Mouse (Mus musculus) C2C12 (cell line): ENCODE measurements around the gene Rab42. TPM values are rescaled to one million over a fixed set of nuclear protein-coding genes. Genes with fewer than 3 reads are reported as not detected.

Experiments used
- H3K27me3 ChIP-seq: one replicate; pipeline ENCODE4 v1.6.1; 2011; ENCODE audit not compliant: control insufficient read depth, insufficient read depth, insufficient read length
- H3K36me3 ChIP-seq: one replicate; pipeline ENCODE4 v1.6.1; 2011; ENCODE audit not compliant: control insufficient read depth, insufficient read depth
- H3K4me3 ChIP-seq: one replicate; pipeline ENCODE4 v1.5.1; 2011; ENCODE audit warnings: mild to moderate bottlenecking, control low read depth; ENCODE audit not compliant: poor library complexity, insufficient read depth, severe bottlenecking
- H3K79me2 ChIP-seq: one replicate; pipeline ENCODE4 v1.6.1; 2011; ENCODE audit not compliant: control insufficient read depth, insufficient read depth
- H3K79me3 ChIP-seq: one replicate; pipeline ENCODE4 v1.6.1; 2011; ENCODE audit warnings: low read depth, control low read depth
- H3ac ChIP-seq: one replicate; pipeline ENCODE3; 2011; ENCODE audit warnings: low read depth; ENCODE audit not compliant: control insufficient read depth, insufficient read length
- CEBPB ChIP-seq: IDR thresholded peaks from one replicate; pipeline ENCODE4 v1.6.1; 2011; ENCODE audit warnings: low read depth, mild to moderate bottlenecking, control low read depth, moderate library complexity
- CTCF ChIP-seq: IDR thresholded peaks from one replicate; pipeline ENCODE4 v1.5.1; 2011; ENCODE audit not compliant: control insufficient read depth, insufficient read depth, insufficient read length
- FOSL1 ChIP-seq: IDR thresholded peaks from one replicate; pipeline ENCODE4 v1.8.0; 2011; ENCODE audit warnings: mild to moderate bottlenecking, low read length; ENCODE audit not compliant: poor library complexity, insufficient read depth, severe bottlenecking
- MAX ChIP-seq: IDR thresholded peaks from one replicate; pipeline ENCODE4 v1.6.1; 2011; ENCODE audit warnings: mild to moderate bottlenecking, control low read depth
- MYOD1 ChIP-seq: IDR thresholded peaks from one replicate; pipeline ENCODE4 v1.6.1; 2011; ENCODE audit warnings: low read depth; ENCODE audit not compliant: control insufficient read depth, insufficient read length
- MYOG ChIP-seq: IDR thresholded peaks from one replicate; pipeline ENCODE4 v1.6.1; 2011; ENCODE audit not compliant: control insufficient read depth, insufficient read length; ENCODE audit errors: extremely low read depth
- USF1 ChIP-seq: IDR thresholded peaks from one replicate; pipeline ENCODE4 v1.6.1; 2011; ENCODE audit warnings: low read depth, mild to moderate bottlenecking, control low read depth, moderate library complexity
- polyA plus RNA-seq: library from polyadenylated mRNA; unstranded; fragments of >200 nt; fragmentation: generic; extraction: Trizol; gene quantifications from one replicate; pipeline ENCODE4 v1.2.1, GENCODE M21; 2012; ENCODE audit warnings: missing spikeins

The Rab42 gene
- polyA plus RNA-seq, 1 experiment: 0.42 TPM

- H3K36me3 ChIP-seq: peaks cover 45% of the 10 kb centered on the region
- H3K4me3 ChIP-seq: peak overlapping the region; percentile 59
- peaks cover 28% of the 10 kb centered on the region for H3K79me2 ChIP-seq
- H3K27me3 ChIP-seq: no peaks in the 10 kb centered on the region
- peaks cover 9% of the 10 kb centered on the region for H3K79me3 ChIP-seq
- peak overlapping the region; percentile 88 for H3ac ChIP-seq
- TF ChIP-seq MYOD1 (no peak), CTCF (no peak), USF1 (no peak), MYOG (no peak), FOSL1 (no peak), MAX (no peak), CEBPB (no peak)
Measured at GRCm38 (mm10) chr4:132328391-132328982, 25.3 kb upstream of the Rab42 start.

GRCm38 (mm10) chr4:132326481-132326880, 23.3 kb upstream of the Rab42 start:
- H3K36me3 ChIP-seq: peaks cover 39% of the 10 kb centered on the region
- TF ChIP-seq CEBPB (no peak), USF1 (no peak), MAX (no peak), MYOD1 (no peak), CTCF (no peak), FOSL1 (no peak), MYOG (no peak)
- no peak overlapping the region for H3K4me3 ChIP-seq
- peaks cover 10% of the 10 kb centered on the region for H3K79me3 ChIP-seq
- no peaks in the 10 kb centered on the region for H3K27me3 ChIP-seq
- peaks cover 28% of the 10 kb centered on the region for H3K79me2 ChIP-seq
- no peak overlapping the region for H3ac ChIP-seq

GRCm38 (mm10) chr4:132315711-132316110, 12.5 kb upstream of the Rab42 start:
- H3K27me3 ChIP-seq: no peaks in the 10 kb centered on the region
- H3K79me3 ChIP-seq: no peaks in the 10 kb centered on the region
- no peak overlapping the region for H3K4me3 ChIP-seq
- H3K36me3 ChIP-seq: peaks cover 78% of the 10 kb centered on the region
- H3K79me2 ChIP-seq: peaks cover 6% of the 10 kb centered on the region
- no peak overlapping the region for H3ac ChIP-seq
- TF ChIP-seq CTCF: no peak
- TF ChIP-seq MYOD1: no peak
- TF ChIP-seq MAX: no peak
- no peak for TF ChIP-seq CEBPB
- TF ChIP-seq USF1: no peak
- no peak for TF ChIP-seq FOSL1
- TF ChIP-seq MYOG: no peak

GRCm38 (mm10) chr4:132312627-132313026, 9.4 kb upstream of the Rab42 start:
- H3K79me3 ChIP-seq: peaks cover 21% of the 10 kb centered on the region
- H3K27me3 ChIP-seq: no peaks in the 10 kb centered on the region
- H3K79me2 ChIP-seq: peaks cover 30% of the 10 kb centered on the region
- H3K4me3 ChIP-seq: no peak overlapping the region
- no peak for TF ChIP-seq CTCF
- TF ChIP-seq MYOD1: no peak
- no peak for TF ChIP-seq CEBPB
- no peak for TF ChIP-seq FOSL1
- no peak for TF ChIP-seq MYOG
- TF ChIP-seq MAX: no peak
- TF ChIP-seq USF1: no peak
- H3ac ChIP-seq: no peak overlapping the region
- peaks cover 76% of the 10 kb centered on the region for H3K36me3 ChIP-seq

- Histone ChIP-seq H3K79me3 (peaks cover 21% of the 10 kb centered on the region), H3ac (no peak overlapping the region), H3K27me3 (no peaks in the 10 kb centered on the region), H3K79me2 (peaks cover 30% of the 10 kb centered on the region), H3K4me3 (no peak overlapping the region), H3K36me3 (peaks cover 68% of the 10 kb centered on the region)
- TF ChIP-seq CEBPB: no peak
- no peak for TF ChIP-seq MYOG
- no peak for TF ChIP-seq MAX
- no peak for TF ChIP-seq USF1
- TF ChIP-seq MYOD1: no peak
Measured at GRCm38 (mm10) chr4:132311801-132312200, 8.6 kb upstream of the Rab42 start.

- peaks cover 21% of the 10 kb centered on the region for H3K79me3 ChIP-seq
- no peak for TF ChIP-seq CEBPB
- peak; percentile 56 for TF ChIP-seq USF1
- peaks cover 30% of the 10 kb centered on the region for H3K79me2 ChIP-seq
- H3K27me3 ChIP-seq: no peaks in the 10 kb centered on the region
- peak overlapping the region; percentile 12 for H3ac ChIP-seq
- H3K36me3 ChIP-seq: peaks cover 62% of the 10 kb centered on the region
- H3K4me3 ChIP-seq: no peak overlapping the region
Measured at GRCm38 (mm10) chr4:132311209-132311608, 8.0 kb upstream of the Rab42 start.
